Mouse (Mus musculus) kidney, adult 2 months (tissue): Measurements from ENCODE around the gene 2300002M23Rik.

Experiments used
- CTCF ChIP-seq: fragments of 200-500 bp; conservative IDR thresholded peaks from 2 replicates; pipeline ENCODE4 v1.5.1; 2011; ENCODE audit warnings: low read depth, mild to moderate bottlenecking, control low read depth, low read length, moderate library complexity, mixed read lengths; ENCODE audit not compliant: insufficient read depth, insufficient read length
- POLR2A ChIP-seq: fragments of 200-500 bp; IDR thresholded peaks from one replicate; pipeline ENCODE4 v1.6.1; 2011; ENCODE audit warnings: low read depth, low read length, control low read depth

- TF ChIP-seq POLR2A: no peak
- no peak for TF ChIP-seq CTCF
These were observed 2.1 kb downstream of the 2300002M23Rik start for GRCm38 (mm10) chr17:35569091-35569944.
